Mouse (Mus musculus): ENCODE data around the gene Cops8. TPM values are rescaled to one million over a fixed set of nuclear protein-coding genes. Genes with fewer than 3 reads are reported as not detected.

Cops8 gene
- total and polyA plus RNA-seq, 3 experiments: 58.6 to 113 (median 98.2) TPM

DNA sequence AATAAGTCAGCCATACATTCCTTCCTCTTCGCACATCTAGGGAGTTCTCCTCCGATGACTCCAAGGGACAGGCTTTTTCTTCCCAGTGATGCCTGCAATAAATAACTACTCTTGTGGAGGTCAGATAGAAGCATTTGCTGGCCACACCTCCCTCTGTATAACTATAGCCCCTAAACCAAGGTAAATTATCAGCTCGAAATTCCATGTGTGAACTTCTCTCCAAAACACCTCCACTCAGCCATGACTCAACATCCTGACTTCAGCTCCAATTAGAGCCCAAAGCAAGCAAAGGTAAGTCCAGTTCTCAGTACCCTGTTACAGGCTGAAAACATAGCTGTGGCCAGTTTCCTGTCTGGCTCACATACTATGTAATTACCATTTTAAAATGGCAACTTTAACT lies 38.8 kb upstream of the Cops8 start:
- no peak overlapping the region for H3K4me2 ChIP-seq (ENCODE audit: insufficient read depth, low read depth, poor library complexity, severe bottlenecking)
- H3K79me2 ChIP-seq (replicated peaks; ENCODE audit: control insufficient read depth, extremely low read depth, insufficient read depth, poor library complexity, severe bottlenecking): no peaks in the 10 kb centered on the region
- no peak overlapping the region for H3K27ac ChIP-seq (ENCODE audit: insufficient read depth, low read depth)
- H3K4me1 ChIP-seq (ENCODE audit: control insufficient read depth in 1 of 2, insufficient read depth in 2 of 2): peaks cover 0 to 4% of the 10 kb centered on the region in 2 experiments; a peak in 1 of 4 replicates
- no peaks in the 10 kb centered on the region for H3K9me3 ChIP-seq (replicated peaks; ENCODE audit: low read length)
- peaks cover 0 to 4% of the 10 kb centered on the region in 2 experiments for H3K36me3 ChIP-seq (replicated peaks in 1 of 2; ENCODE audit: control insufficient read depth in 1 of 2, insufficient read depth in 1 of 2, low read length in 1 of 2)
- no peaks in the 10 kb centered on the region for H3K27me3 ChIP-seq (replicated peaks)
- TF ChIP-seq ZKSCAN1 (IDR thresholded peaks at IDR 0.05; ENCODE audit: borderline replicate concordance, low read depth, low read length): no peak
- TF ChIP-seq IRF4 (IDR thresholded peaks at IDR 0.05; ENCODE audit: low read depth, low read length): no peak
- TF ChIP-seq USF2 (conservative IDR thresholded peaks at IDR 0.05; ENCODE audit: low read depth, low read length): no peak
- TF ChIP-seq MXI1 (IDR thresholded peaks at IDR 0.05; ENCODE audit: low read depth, low read length): no peak
- no peak for TF ChIP-seq CTCF (conservative IDR thresholded peaks at IDR 0.05 in 1 of 2, IDR thresholded peaks at IDR 0.05 in 1 of 2; ENCODE audit: low read depth in 2 of 2, low read length in 2 of 2)
- no peak for TF ChIP-seq SIN3A (IDR thresholded peaks at IDR 0.05; ENCODE audit: low read length)
- no peak for TF ChIP-seq ZNF384 (IDR thresholded peaks at IDR 0.05; ENCODE audit: low read depth, low read length)
- no peak for TF ChIP-seq NRF1 (IDR thresholded peaks at IDR 0.05; ENCODE audit: low read depth, low read length)
- TF ChIP-seq HCFC1 (IDR thresholded peaks at IDR 0.05; ENCODE audit: low read depth, low read length): no peak
- no peak for TF ChIP-seq ZC3H11A (IDR thresholded peaks at IDR 0.05; ENCODE audit: low read depth, low read length)
- no peak for TF ChIP-seq SMC3 (IDR thresholded peaks at IDR 0.05; ENCODE audit: low read depth, low read length)
- no peak for TF ChIP-seq MYC (IDR thresholded peaks at IDR 0.05; ENCODE audit: low read depth, low read length)
- no peak for TF ChIP-seq TCF12 (IDR thresholded peaks at IDR 0.05; ENCODE audit: low read depth, low read length)
- TF ChIP-seq RCOR1 (conservative IDR thresholded peaks at IDR 0.05; ENCODE audit: low read depth, low read length): no peak
- no peak for TF ChIP-seq POLR2AphosphoS2 (IDR thresholded peaks at IDR 0.05; ENCODE audit: low read depth, low read length)
- no peak for TF ChIP-seq JUND (conservative IDR thresholded peaks at IDR 0.05; ENCODE audit: low read depth, low read length)
- no peak for TF ChIP-seq BHLHE40 (IDR thresholded peaks at IDR 0.05; ENCODE audit: low read depth, low read length)
- TF ChIP-seq POLR2A (IDR thresholded peaks at IDR 0.05; ENCODE audit: low read depth, low read length): no peak
- TF ChIP-seq MAFK (IDR thresholded peaks at IDR 0.05; ENCODE audit: insufficient replicate concordance, low read length): no peak
- H3K4me3 ChIP-seq (replicated peaks in 1 of 3; ENCODE audit: low read depth in 2 of 3, low read length in 2 of 3, poor library complexity in 1 of 3): no peak overlapping the region
- no peak for DNase-seq (ENCODE audit: extremely low read depth)
- in situ Hi-C loops (cut with MboI; ENCODE audit: low pct_ligation_motif_present, low pct_unique_long_range_greater_than_20kb, low sequenced_read_pairs): no loop called here
- H3K9ac ChIP-seq (ENCODE audit: insufficient read depth, low read depth): no peak overlapping the region
- dilution Hi-C loops (cut with MboI; ENCODE audit: extremely low pct_ligation_motif_present, extremely low pct_unique_long_range_greater_than_20kb, low sequenced_read_pairs): no loop called here

- Histone ChIP-seq H3K4me1 (ENCODE audit: control insufficient read depth in 1 of 2, insufficient read depth in 2 of 2) (no peaks in the 10 kb centered on the region), H3K27me3 (replicated peaks) (no peaks in the 10 kb centered on the region), H3K9me3 (replicated peaks; ENCODE audit: low read length) (peaks cover 9% of the 10 kb centered on the region), H3K4me3 (replicated peaks in 1 of 3; ENCODE audit: low read depth in 2 of 3, low read length in 2 of 3, poor library complexity in 1 of 3) (no peak overlapping the region), H3K4me2 (ENCODE audit: insufficient read depth, low read depth, poor library complexity, severe bottlenecking) (no peak overlapping the region), H3K79me2 (replicated peaks; ENCODE audit: control insufficient read depth, extremely low read depth, insufficient read depth, poor library complexity, severe bottlenecking) (no peaks in the 10 kb centered on the region), H3K9ac (ENCODE audit: insufficient read depth, low read depth) (no peak overlapping the region), H3K36me3 (replicated peaks in 1 of 2; ENCODE audit: control insufficient read depth in 1 of 2, insufficient read depth in 1 of 2, low read length in 1 of 2) (peaks cover 0 to 7% of the 10 kb centered on the region in 2 experiments), H3K27ac (ENCODE audit: insufficient read depth, low read depth) (no peak overlapping the region)
- DNase-seq (ENCODE audit: extremely low read depth): no peak
- dilution Hi-C loops (cut with MboI; ENCODE audit: extremely low pct_ligation_motif_present, extremely low pct_unique_long_range_greater_than_20kb, low sequenced_read_pairs): no loop called here
- TF ChIP-seq RAD21 (IDR thresholded peaks at IDR 0.05; ENCODE audit: low read depth, low read length): no peak
- TF ChIP-seq CHD2 (IDR thresholded peaks at IDR 0.05; ENCODE audit: low read length): no peak
- no peak for TF ChIP-seq ZNF384 (IDR thresholded peaks at IDR 0.05; ENCODE audit: low read depth, low read length)
- TF ChIP-seq JUN (IDR thresholded peaks at IDR 0.05; ENCODE audit: insufficient read depth, low read depth, low read length): no peak
- no peak for TF ChIP-seq GABPA (IDR thresholded peaks at IDR 0.05; ENCODE audit: insufficient replicate concordance, low read depth, low read length)
- no peak for TF ChIP-seq MXI1 (IDR thresholded peaks at IDR 0.05; ENCODE audit: low read depth, low read length)
- TF ChIP-seq MAZ (IDR thresholded peaks at IDR 0.05; ENCODE audit: low read depth, low read length): no peak
- no peak for TF ChIP-seq SMC3 (IDR thresholded peaks at IDR 0.05; ENCODE audit: low read depth, low read length)
- TF ChIP-seq EP300 (IDR thresholded peaks at IDR 0.05; ENCODE audit: low read length): no peak
- no peak for TF ChIP-seq HCFC1 (IDR thresholded peaks at IDR 0.05; ENCODE audit: low read depth, low read length)
- no peak for TF ChIP-seq USF1 (IDR thresholded peaks at IDR 0.05; ENCODE audit: low read depth, low read length)
- no peak for TF ChIP-seq MEF2A (IDR thresholded peaks at IDR 0.05; ENCODE audit: borderline replicate concordance, low read depth, low read length)
- TF ChIP-seq CHD1 (IDR thresholded peaks at IDR 0.05; ENCODE audit: low read depth, low read length): no peak
- no peak for TF ChIP-seq PAX5 (IDR thresholded peaks at IDR 0.05; ENCODE audit: low read length)
- no peak for TF ChIP-seq UBTF (IDR thresholded peaks at IDR 0.05; ENCODE audit: low read depth, low read length)
- no peak for TF ChIP-seq MAX (IDR thresholded peaks at IDR 0.05; ENCODE audit: low read length)
- no peak for TF ChIP-seq ELF1 (IDR thresholded peaks at IDR 0.05; ENCODE audit: low read depth, low read length)
- in situ Hi-C loops (cut with MboI; ENCODE audit: low pct_ligation_motif_present, low pct_unique_long_range_greater_than_20kb, low sequenced_read_pairs): no loop called here
Measured at GRCm38 (mm10) chr1:90566664-90567440, 35.9 kb upstream of the Cops8 start.

Measured in CH12.LX (cell line).